Mouse (Mus musculus): ENCODE results near the gene Clk3.

DNA sequence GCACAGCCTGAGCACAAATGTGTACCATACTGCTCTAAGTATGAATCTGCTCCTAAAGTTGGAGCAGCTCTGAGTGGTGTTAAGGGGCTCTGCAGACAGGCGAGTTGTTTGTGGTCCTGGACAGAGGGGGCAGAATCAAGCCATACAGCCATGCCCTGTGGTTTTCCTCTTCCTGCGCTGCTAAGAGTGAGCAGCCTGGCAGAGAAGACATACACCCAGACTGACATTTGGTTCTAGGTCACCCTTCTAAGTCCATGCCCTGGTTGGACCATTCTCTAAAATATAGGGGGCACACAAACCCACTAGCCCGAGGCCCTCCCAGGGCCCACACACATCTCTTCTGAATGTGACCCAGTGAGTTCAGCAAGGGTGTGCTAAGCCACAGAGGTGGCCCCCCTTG lies 24.1 kb upstream of the Clk3 start:
- TF ChIP-seq CTCF (IDR thresholded peaks at IDR 0.05) (no peak), EP300 (IDR thresholded peaks at IDR 0.05) (no peak)

Data from lung, postnatal 0 days (tissue).